Mouse (Mus musculus) left cerebral cortex, adult 11 months (tissue): Measurements from ENCODE around the gene Nos1.

Experiments
- DNase-seq: peaks from one replicate; pipeline ENCODE4 v3.0.0; 2022; ENCODE audit warnings: low spot score

The Nos1 gene

DNA sequence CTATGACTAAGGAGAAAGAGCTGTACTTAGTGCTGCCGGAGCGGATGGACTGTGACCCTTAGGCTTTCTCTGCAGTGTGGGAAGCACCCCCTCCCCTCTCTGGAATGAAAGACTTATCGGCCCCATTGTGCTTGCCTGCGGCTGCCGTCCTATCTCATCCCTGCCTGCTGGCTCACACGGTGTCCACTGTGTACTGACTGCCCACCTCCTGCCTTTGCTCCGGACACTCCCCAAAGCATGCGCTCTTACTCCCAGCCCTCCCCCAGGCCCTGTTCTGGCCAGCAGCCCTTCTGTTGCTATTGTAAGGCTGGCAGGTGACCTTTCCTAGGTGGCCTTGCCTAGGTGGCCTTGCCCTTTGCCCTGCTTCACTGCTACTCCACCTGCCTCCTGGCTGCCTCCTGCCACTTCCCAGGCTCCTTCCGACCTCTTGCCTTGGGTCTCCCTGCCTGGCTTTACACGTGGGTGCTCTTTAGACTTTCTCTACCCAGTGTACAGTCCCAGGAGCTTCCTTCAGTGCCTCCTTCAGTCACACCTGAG is 216.7 kb downstream of the Nos1 start:
- DNase-seq: no peak

DNA sequence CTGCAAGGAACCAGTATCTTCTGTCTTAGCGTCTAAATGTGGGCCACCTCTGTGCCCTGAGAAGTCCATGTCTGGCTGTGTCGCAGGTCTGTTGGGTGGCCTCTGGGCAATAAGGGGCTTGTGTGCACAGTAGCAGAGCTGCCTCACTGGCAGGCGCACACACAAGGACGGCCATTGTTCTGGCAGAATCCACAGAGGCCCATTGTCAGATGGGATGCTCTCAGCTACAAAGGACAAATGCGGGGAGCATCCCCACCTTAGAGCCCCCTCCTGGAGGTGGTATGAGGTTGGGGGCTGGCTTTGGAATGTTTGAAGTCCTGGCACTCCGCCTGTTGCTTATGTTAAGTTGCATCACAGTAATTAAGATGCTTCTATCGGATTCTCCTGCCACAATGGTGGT is 218.2 kb downstream of the Nos1 start:
- DNase-seq: peak; percentile 47

DNA sequence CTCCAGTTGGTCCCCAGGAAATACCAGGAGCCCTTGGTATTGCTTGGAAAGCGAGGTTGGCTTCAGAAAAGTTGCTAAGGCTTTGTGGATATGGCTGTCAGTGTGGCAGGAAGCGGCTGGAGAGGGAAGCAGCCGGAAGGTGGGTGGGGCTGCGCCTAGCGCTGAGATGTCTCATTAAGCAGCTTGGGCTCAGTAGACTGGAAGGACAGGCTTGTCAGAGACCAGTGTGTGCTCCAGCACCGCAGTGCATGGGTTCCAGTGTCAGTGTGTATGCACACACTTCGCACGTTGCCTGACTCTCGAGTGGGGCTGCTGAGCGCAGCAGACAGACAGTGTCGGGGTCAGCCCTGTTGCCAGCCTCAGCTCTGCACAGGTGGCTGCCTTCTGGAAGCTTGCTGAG is 218.8 kb downstream of the Nos1 start:
- no peak for DNase-seq

DNA sequence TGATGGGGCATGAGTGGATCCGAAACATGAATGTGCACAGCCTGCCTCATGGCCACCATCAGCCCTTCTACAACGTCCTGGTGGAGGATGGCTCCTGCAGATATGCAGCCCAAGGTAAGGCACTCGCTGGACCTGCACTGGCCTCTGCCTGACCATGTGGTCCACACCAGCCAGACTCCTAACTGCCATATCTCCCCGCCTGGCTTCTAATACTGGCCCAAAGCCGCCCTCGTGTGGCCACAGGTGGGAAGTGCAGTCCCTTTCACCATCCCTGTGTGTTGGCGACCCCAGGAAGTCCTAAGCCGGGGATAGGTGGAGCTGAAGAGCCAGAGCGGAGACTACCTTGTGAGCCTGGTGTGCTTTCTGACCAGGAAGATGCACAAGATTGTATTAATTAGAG is 221.2 kb downstream of the Nos1 start:
- peak; percentile 53 for DNase-seq

- DNase-seq: peak; percentile 61
Measured at GRCm38 (mm10) chr5:118004619-118005018, 223.8 kb downstream of the Nos1 start.

- no peak for DNase-seq
Measured at GRCm38 (mm10) chr5:118005728-118006127, 224.9 kb downstream of the Nos1 start.

DNA sequence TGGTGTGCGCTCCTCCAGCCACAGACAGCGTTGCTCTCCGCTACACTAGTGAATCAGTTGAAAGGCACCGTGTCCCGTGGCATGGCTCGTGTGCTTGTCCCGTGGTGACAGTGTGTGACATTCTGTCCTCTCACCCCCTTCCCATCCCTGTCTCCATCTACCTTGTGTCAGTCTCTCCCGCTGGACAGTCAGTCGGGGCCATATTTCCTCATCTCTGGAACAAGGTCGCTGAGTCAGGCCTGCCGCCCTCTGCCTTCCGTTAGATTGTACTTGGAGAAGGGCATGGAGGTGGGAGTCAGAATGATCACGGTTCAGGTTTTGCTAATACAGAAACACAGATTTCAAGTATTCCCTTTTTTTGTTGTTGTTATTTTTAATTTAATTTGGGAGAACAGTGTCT is 227.5 kb downstream of the Nos1 start:
- DNase-seq: no peak
